Mouse (Mus musculus) neural tube, embryonic 12.5 days (tissue): ENCODE data around the gene Wwox. TPM values are rescaled to one million over a fixed set of nuclear protein-coding genes. Genes with fewer than 3 reads are reported as not detected.

Experiments
- ATAC-seq: fragments of 200-750 bp; cut with Nextera tagmentation; 2 replicates; pipeline ENCODE4 v1.8.0; 2017; ENCODE audit warnings: low read depth, mild to moderate bottlenecking, moderate TSS enrichment, moderate library complexity; ENCODE audit not compliant: low FRiP score
- H3K27ac ChIP-seq: fragments of 300-500 bp; sonication (generic); 2 replicates; pipeline ENCODE4 v1.5.1; 2016
- H3K27me3 ChIP-seq: fragments of 300-500 bp; sonication (generic); replicated peaks from 2 replicates; pipeline ENCODE4 v1.6.1; 2016; ENCODE audit warnings: mild to moderate bottlenecking
- H3K36me3 ChIP-seq: fragments of 300-500 bp; sonication (generic); 2 replicates; pipeline ENCODE4 v1.6.1; 2016; ENCODE audit warnings: mild to moderate bottlenecking
- H3K4me1 ChIP-seq: fragments of 300-500 bp; sonication (generic); 2 replicates; pipeline ENCODE4 v1.6.1; 2016
- H3K4me2 ChIP-seq: fragments of 300-500 bp; sonication (generic); replicated peaks from 2 replicates; pipeline ENCODE4 v1.6.1; 2016; ENCODE audit warnings: mild to moderate bottlenecking
- H3K4me3 ChIP-seq: fragments of 300-500 bp; sonication (generic); 2 replicates; pipeline ENCODE4 v1.5.1; 2016
- H3K9ac ChIP-seq: fragments of 300-500 bp; sonication (generic); 2 replicates; pipeline ENCODE4 v1.6.1; 2016; ENCODE audit warnings: mild to moderate bottlenecking
- H3K9me3 ChIP-seq: fragments of 300-500 bp; sonication (generic); 2 replicates; pipeline ENCODE4 v1.6.1; 2016; ENCODE audit warnings: mild to moderate bottlenecking
- WGBS: fragments of 180-500 bp; shearing (Covaris S2); methylation state at CpG from one replicate; pipeline ENCODE4 v1.1.7; 2016; 5-methylcytosine and 5-hydroxymethylcytosine counted together
- polyA plus RNA-seq: library from polyadenylated mRNA; unstranded; fragments of >200 nt; fragmentation: Nextera tagmentation; extraction: Ambion mirVana; gene quantifications from 2 replicates; pipeline ENCODE4 v1.2.1, GENCODE M21; 2016

The Wwox gene
- polyA plus RNA-seq, 1 experiment from 2014 or later = 12.7 TPM

DNA sequence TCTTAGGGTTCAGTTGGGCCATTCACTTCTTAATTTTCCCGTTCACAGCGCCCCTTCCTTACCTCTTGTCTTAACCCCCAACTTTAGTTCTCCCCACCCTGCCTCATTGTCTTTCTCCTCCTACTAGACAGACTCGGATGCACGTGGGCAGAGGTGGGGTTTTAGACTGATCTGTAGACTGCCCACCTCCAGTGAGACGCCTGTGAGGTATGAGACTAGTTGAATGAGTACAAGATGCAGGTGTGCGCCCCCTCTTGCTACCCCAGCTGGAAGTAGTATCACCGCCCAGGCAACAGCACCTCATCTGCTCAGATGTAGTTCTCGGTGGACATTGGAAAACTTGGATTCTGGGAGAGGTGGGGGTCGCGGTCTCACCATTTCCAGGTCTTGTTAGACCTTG is 437.8 kb downstream of the Wwox start:
- WGBS = 77% methylated on average over 10 of the region's 10 CpGs
- H3K4me2 ChIP-seq = 0 out of 2 replicates have a peak overlapping the region, but pooled peaks have one; percentile 33
- H3K27ac ChIP-seq = no peak overlapping the region
- H3K27me3 ChIP-seq = peaks cover 5% of the 10 kb centered on the region; the same call in 1 of the 2 replicates
- no peaks in the 10 kb centered on the region for H3K9me3 ChIP-seq
- no peak overlapping the region for H3K4me3 ChIP-seq
- no peaks in the 10 kb centered on the region for H3K36me3 ChIP-seq
- no peak overlapping the region for H3K9ac ChIP-seq
- peaks cover 28% of the 10 kb centered on the region for H3K4me1 ChIP-seq
- no peak for ATAC-seq

GRCm38 (mm10) chr8:114878449-114879276 is 439.2 kb downstream of the Wwox start:
- H3K27me3 ChIP-seq = 0 out of 2 replicates have a peak, but pooled peaks cover 5% of the 10 kb centered on the region
- H3K9me3 ChIP-seq = no peaks in the 10 kb centered on the region
- H3K4me2 ChIP-seq = no peak overlapping the region
- H3K4me1 ChIP-seq = peaks cover 33% of the 10 kb centered on the region
- H3K36me3 ChIP-seq = no peaks in the 10 kb centered on the region
- H3K9ac ChIP-seq = no peak overlapping the region
- ATAC-seq = no peak
- H3K4me3 ChIP-seq = no peak overlapping the region
- H3K27ac ChIP-seq = no peak overlapping the region
- WGBS = 68% methylated on average over 14 of the region's 14 CpGs

DNA sequence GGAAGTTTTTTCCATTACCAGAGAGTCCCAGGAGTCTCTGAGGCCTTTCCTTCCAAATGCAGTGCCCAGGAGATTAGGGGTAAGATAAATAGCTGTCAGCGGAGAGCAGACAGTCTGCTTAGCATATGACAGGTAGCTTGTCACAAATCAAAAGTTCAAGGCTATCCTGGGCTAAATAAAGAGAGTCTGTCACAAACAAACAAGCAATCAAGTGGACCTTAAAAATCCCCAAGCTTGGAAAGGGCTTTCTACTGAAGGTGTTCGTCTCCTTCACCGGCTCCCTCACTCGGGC is 439.8 kb downstream of the Wwox start:
- 0 out of 2 replicates have a peak, but pooled peaks cover 5% of the 10 kb centered on the region for H3K27me3 ChIP-seq
- no peak overlapping the region for H3K4me2 ChIP-seq
- no peaks in the 10 kb centered on the region for H3K9me3 ChIP-seq
- H3K36me3 ChIP-seq = no peaks in the 10 kb centered on the region
- no peak overlapping the region for H3K9ac ChIP-seq
- H3K4me3 ChIP-seq = no peak overlapping the region
- 85% methylated on average over 4 of the region's 4 CpGs for WGBS
- peaks cover 33% of the 10 kb centered on the region for H3K4me1 ChIP-seq
- ATAC-seq = no peak
- H3K27ac ChIP-seq = no peak overlapping the region

- no peak for ATAC-seq
- H3K4me1 ChIP-seq = peaks cover 33% of the 10 kb centered on the region
- H3K27ac ChIP-seq = no peak overlapping the region
- 78% methylated on average over 2 of the region's 2 CpGs for WGBS
- 0 out of 2 replicates have a peak, but pooled peaks cover 5% of the 10 kb centered on the region for H3K27me3 ChIP-seq
- H3K9ac ChIP-seq = no peak overlapping the region
- H3K36me3 ChIP-seq = no peaks in the 10 kb centered on the region
- no peaks in the 10 kb centered on the region for H3K9me3 ChIP-seq
- no peak overlapping the region for H3K4me2 ChIP-seq
- H3K4me3 ChIP-seq = no peak overlapping the region
These were observed 440.2 kb downstream of the Wwox start for GRCm38 (mm10) chr8:114879678-114880077.

DNA sequence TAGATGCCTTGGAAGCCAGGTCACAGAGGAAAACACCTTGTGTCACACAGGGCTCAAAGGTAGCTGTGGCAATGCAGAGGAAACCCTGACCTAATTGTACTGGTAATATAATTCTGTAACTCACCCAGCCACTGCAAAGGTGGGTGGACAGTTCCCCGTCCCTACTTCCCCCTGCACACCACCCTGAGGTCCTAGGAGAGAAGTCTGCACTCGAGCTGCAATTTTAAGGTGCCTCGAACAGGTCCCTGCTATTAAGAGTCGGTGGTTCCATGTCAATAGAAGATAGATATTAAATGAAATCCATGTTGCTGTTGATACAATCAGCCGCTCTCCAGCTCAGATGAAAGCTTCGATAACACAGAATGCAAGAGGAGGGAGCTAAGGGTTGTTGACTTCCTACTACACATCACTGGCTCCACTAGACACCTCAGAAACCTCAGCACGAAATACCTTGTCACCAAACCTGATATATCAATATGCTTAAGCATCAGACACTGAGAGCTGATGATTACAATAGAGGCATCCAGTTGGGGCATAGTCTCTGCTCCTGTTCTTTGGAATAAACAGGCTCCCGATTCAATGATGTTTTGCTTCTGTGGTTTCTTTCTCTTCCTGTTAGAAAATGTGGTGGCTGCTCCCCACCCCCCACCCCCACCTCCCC is 441.1 kb downstream of the Wwox start:
- Histone ChIP-seq H3K4me1 (peaks cover 41% of the 10 kb centered on the region), H3K27ac (no peak overlapping the region), H3K36me3 (no peaks in the 10 kb centered on the region), H3K27me3 (0 out of 2 replicates have a peak, but pooled peaks cover 5% of the 10 kb centered on the region), H3K4me3 (no peak overlapping the region), H3K9ac (no peak overlapping the region), H3K9me3 (no peaks in the 10 kb centered on the region), H3K4me2 (no peak overlapping the region)
- no peak for ATAC-seq
- 85% methylated on average over 8 of the region's 8 CpGs for WGBS

GRCm38 (mm10) chr8:114881891-114882401 is 442.5 kb downstream of the Wwox start:
- Histone ChIP-seq H3K4me3 (no peak overlapping the region), H3K9ac (no peak overlapping the region), H3K9me3 (no peaks in the 10 kb centered on the region), H3K4me1 (peaks cover 33% of the 10 kb centered on the region), H3K27ac (no peak overlapping the region), H3K36me3 (no peaks in the 10 kb centered on the region), H3K27me3 (0 out of 2 replicates have a peak, but pooled peaks cover 5% of the 10 kb centered on the region), H3K4me2 (no peak overlapping the region)
- 60% methylated on average over 5 of the region's 5 CpGs for WGBS
- ATAC-seq = no peak

DNA sequence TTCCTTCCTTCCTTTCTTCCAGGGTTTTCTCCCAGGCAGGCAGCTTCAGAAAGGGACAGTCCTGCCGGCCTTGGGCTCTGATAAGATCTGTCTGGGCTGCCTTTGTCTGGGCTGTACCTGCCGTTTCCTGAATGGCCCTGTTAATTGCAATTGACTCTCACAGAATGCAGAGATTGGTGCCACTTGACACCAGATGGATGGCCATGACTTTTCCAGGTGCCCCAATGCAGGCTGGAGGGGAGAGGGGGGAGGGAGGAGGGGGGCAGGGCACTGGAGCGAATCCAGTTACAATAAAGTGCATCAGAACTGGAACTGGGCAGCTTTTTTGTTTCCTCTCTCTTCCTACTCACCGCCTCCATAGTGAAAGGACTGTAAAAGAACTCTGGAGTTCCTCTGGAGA is 443.0 kb downstream of the Wwox start:
- Histone ChIP-seq H3K4me3 (no peak overlapping the region), H3K9me3 (no peaks in the 10 kb centered on the region), H3K4me2 (no peak overlapping the region), H3K27me3 (0 out of 2 replicates have a peak, but pooled peaks cover 5% of the 10 kb centered on the region), H3K4me1 (peaks cover 30% of the 10 kb centered on the region), H3K36me3 (no peaks in the 10 kb centered on the region), H3K9ac (no peak overlapping the region), H3K27ac (no peak overlapping the region)
- ATAC-seq = no peak
- 20% methylated on average over 4 of the region's 4 CpGs for WGBS

- H3K9ac ChIP-seq = no peak overlapping the region
- H3K4me3 ChIP-seq = no peak overlapping the region
- H3K27ac ChIP-seq = no peak overlapping the region
- H3K27me3 ChIP-seq = 0 out of 2 replicates have a peak, but pooled peaks cover 5% of the 10 kb centered on the region
- no peak for ATAC-seq
- H3K4me1 ChIP-seq = peaks cover 30% of the 10 kb centered on the region
- no peaks in the 10 kb centered on the region for H3K36me3 ChIP-seq
- 74% methylated on average over 11 of the region's 11 CpGs for WGBS
- H3K9me3 ChIP-seq = no peaks in the 10 kb centered on the region
- H3K4me2 ChIP-seq = no peak overlapping the region
These were observed 443.6 kb downstream of the Wwox start for GRCm38 (mm10) chr8:114882936-114883606.

DNA sequence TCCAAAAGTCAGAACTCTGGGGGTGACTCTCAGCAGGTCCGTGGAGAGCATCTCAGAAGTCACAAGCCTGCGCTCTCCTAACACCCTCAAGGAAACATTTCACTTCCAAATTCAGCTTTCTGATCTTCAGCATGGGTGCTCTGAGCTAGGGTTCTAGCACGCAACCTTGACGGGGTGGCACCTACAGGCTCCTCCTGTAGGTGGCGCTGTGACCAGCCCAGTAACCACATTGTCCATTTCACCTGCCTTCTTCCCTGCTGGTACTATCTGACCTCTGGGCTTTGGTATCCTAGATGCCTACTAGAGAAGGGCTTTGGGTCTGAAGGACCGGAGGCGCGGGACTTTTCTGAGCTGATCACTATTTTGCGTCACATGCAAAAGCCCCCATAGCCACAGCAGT is 444.5 kb downstream of the Wwox start:
- H3K9ac ChIP-seq = no peak overlapping the region
- H3K4me2 ChIP-seq = no peak overlapping the region
- no peaks in the 10 kb centered on the region for H3K9me3 ChIP-seq
- peaks cover 25% of the 10 kb centered on the region for H3K4me1 ChIP-seq
- no peak overlapping the region for H3K27ac ChIP-seq
- WGBS = 80% methylated on average over 9 of the region's 9 CpGs
- ATAC-seq = no peak
- no peak overlapping the region for H3K4me3 ChIP-seq
- no peaks in the 10 kb centered on the region for H3K36me3 ChIP-seq
- 0 out of 2 replicates have a peak, but pooled peaks cover 5% of the 10 kb centered on the region for H3K27me3 ChIP-seq

DNA sequence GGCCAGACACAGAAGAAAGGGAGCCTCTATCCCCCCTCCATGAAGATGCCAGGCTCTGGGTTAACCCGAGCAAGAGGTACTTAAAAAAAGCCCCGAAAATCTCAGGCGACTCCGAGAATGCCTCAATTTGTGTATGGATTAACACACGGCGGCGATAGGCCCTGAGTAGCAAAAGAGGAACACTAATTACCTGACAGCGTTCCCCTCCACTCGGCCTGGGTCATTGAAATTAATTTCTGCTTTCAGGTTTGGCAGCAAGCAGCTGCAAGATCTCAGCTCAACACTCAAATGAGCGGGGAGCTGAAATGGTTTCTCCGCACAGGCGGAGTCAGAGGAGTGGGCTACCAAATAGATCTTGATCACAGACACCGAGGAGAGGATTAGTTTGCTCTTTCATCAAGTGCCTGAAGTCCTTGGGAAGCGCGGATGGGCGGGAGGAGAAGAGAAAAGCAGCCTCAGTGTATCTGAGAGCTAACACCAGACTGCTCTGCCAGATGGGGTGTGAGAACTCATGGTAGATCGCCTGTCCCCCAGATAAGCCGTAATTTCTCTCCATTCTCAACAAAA is 445.7 kb downstream of the Wwox start:
- no peak overlapping the region for H3K4me2 ChIP-seq
- no peaks in the 10 kb centered on the region for H3K36me3 ChIP-seq
- no peak overlapping the region for H3K4me3 ChIP-seq
- 0 out of 2 replicates have a peak, but pooled peaks cover 5% of the 10 kb centered on the region for H3K27me3 ChIP-seq
- no peak overlapping the region for H3K27ac ChIP-seq
- no peaks in the 10 kb centered on the region for H3K9me3 ChIP-seq
- 51% methylated on average over 18 of the region's 18 CpGs for WGBS
- peaks cover 32% of the 10 kb centered on the region for H3K4me1 ChIP-seq
- H3K9ac ChIP-seq = no peak overlapping the region
- ATAC-seq = no peak

DNA sequence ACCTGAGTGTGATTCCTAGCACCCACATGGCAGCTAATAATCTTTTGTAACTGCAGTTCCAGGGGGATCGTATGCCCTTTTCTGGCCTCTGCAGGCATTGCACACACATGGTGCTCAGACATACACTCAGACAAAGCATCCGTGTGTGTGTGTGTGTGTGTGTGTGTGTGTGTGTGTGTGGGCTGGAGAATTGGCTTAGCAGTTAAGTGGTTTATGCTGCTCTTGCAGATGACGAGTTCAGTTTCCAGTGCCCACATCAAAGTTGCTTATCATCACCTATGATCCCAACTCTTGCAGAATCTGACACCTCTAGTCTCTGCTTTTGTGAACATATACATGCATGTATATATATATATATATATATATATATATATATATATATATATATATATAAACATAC is 448.9 kb downstream of the Wwox start:
- H3K9me3 ChIP-seq = no peaks in the 10 kb centered on the region
- 95% methylated on average over 3 of the region's 3 CpGs for WGBS

More for the DNA sequence above, 448.9 kb downstream of the Wwox start:
- Histone ChIP-seq H3K27me3 (no peaks in the 10 kb centered on the region), H3K27ac (no peak overlapping the region), H3K4me1 (peaks cover 23% of the 10 kb centered on the region), H3K4me3 (no peak overlapping the region), H3K36me3 (no peaks in the 10 kb centered on the region), H3K4me2 (no peak overlapping the region), H3K9ac (no peak overlapping the region)
- ATAC-seq = no peak
